Mouse (Mus musculus): ENCODE results near the gene Defb28. TPM values are rescaled to one million over a fixed set of nuclear protein-coding genes. Genes with fewer than 3 reads are reported as not detected.

Gene Defb28
- total RNA-seq, 1 experiment = not detected

DNA sequence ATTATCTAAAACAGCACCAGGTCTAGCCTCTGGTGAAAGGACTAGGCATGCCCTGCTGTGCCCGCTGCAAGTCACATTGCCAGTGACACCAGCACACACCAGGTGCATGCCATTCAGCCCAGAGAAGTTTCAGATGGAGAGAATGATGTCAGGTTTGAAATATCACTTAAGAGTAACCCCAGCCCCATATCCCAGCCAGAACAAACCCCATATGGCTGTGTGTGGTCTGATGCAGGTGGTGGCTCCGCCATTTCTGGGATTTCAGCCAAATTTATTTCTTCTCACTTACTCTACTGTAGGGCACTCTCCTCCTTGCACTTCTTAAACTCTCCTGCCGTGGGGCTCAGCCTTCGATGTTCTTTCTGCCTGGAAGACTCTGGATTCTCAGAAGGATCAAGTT, 2.0 kb upstream of the Defb28 start:
- no peak for DNase-seq (ENCODE audit: low read depth, low spot score)
- H3K4me3 ChIP-seq (ENCODE audit: insufficient read depth in 1 of 2, low read depth in 1 of 2, low read length in 2 of 2, poor library complexity in 1 of 2, severe bottlenecking in 1 of 2) = no peak overlapping the region
- H3K9me3 ChIP-seq (ENCODE audit: control insufficient read depth, insufficient read depth, low read depth, low read length) = no peaks in the 10 kb centered on the region
- in situ Hi-C loops (cut with MboI; ENCODE audit: low sequenced_read_pairs in 2 of 2, unreplicated experiment in 2 of 2) = no loop called here
- no peaks in the 10 kb centered on the region for H3K36me3 ChIP-seq (ENCODE audit: control insufficient read depth, insufficient read depth, low read length, poor library complexity, severe bottlenecking)
- no peaks in the 10 kb centered on the region for H3K4me1 ChIP-seq (ENCODE audit: control insufficient read depth in 2 of 2, insufficient read depth in 2 of 2, low read length in 2 of 2, poor library complexity in 1 of 2)
- no peak overlapping the region for H3K27ac ChIP-seq (ENCODE audit: insufficient read depth, low read depth, low read length, poor library complexity, severe bottlenecking)
- TF ChIP-seq ZC3H11A (IDR thresholded peaks at IDR 0.05; ENCODE audit: borderline replicate concordance, low read depth, low read length) = no peak
- no peak for TF ChIP-seq HCFC1 (IDR thresholded peaks at IDR 0.05; ENCODE audit: borderline replicate concordance, insufficient read depth, low read length)
- no peak for TF ChIP-seq ZNF384 (IDR thresholded peaks at IDR 0.05; ENCODE audit: low read depth, low read length)
- no peak overlapping the region for H3K9ac ChIP-seq (ENCODE audit: insufficient read depth, low read depth, low read length, poor library complexity, severe bottlenecking)

GRCm38 (mm10) chr2:152539944-152540710, 22.1 kb downstream of the Defb28 start, which contains the start of gene Defb29:
Gene Defb29, minus strand, starts transcription at chr2:152540098.
- no peaks in the 10 kb centered on the region for H3K4me1 ChIP-seq (ENCODE audit: control insufficient read depth in 2 of 2, insufficient read depth in 2 of 2, low read length in 2 of 2, poor library complexity in 1 of 2)
- no peak within 1 kb of the TSS for H3K9ac ChIP-seq (ENCODE audit: insufficient read depth, low read depth, low read length, poor library complexity, severe bottlenecking)
- no peak within 1 kb of the TSS for H3K27ac ChIP-seq (ENCODE audit: insufficient read depth, low read depth, low read length, poor library complexity, severe bottlenecking)
- TF ChIP-seq ZNF384 (IDR thresholded peaks at IDR 0.05; ENCODE audit: low read depth, low read length) = no peak
- no peaks in the 10 kb centered on the region for H3K9me3 ChIP-seq (ENCODE audit: control insufficient read depth, insufficient read depth, low read depth, low read length)
- H3K4me3 ChIP-seq (ENCODE audit: insufficient read depth in 1 of 2, low read depth in 1 of 2, low read length in 2 of 2, poor library complexity in 1 of 2, severe bottlenecking in 1 of 2) = no peak within 1 kb of the TSS
- H3K36me3 ChIP-seq (ENCODE audit: control insufficient read depth, insufficient read depth, low read length, poor library complexity, severe bottlenecking) = no peaks in the 10 kb centered on the region
- in situ Hi-C loops (cut with MboI; ENCODE audit: low sequenced_read_pairs in 2 of 2, unreplicated experiment in 2 of 2) = no loop called here
- DNase-seq (ENCODE audit: low read depth, low spot score) = peak; percentile 40

DNA sequence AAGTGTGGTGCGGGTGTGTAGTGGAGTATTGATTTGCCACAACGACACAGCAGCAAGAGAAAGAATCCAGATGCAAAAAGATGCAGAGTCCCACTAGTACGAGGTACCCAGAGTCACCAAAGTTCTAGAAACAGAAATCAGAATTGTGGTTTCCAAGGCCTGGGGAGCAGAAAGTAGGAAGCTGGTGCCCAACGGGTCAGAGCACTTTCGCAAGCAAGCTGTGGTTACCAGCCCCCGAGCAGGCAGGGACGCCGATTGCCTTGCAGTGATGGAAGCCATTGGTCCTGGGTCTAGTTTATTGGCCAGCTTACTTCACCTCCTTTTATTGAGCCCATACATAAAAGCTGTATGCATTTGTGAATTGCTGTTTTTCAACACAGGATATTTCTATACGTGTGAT, 23.9 kb downstream of the Defb28 start:
- no peak overlapping the region for H3K4me3 ChIP-seq (ENCODE audit: insufficient read depth in 1 of 2, low read depth in 1 of 2, low read length in 2 of 2, poor library complexity in 1 of 2, severe bottlenecking in 1 of 2)
- in situ Hi-C loops (cut with MboI; ENCODE audit: low sequenced_read_pairs in 2 of 2, unreplicated experiment in 2 of 2) = no loop called here
- H3K9me3 ChIP-seq (ENCODE audit: control insufficient read depth, insufficient read depth, low read depth, low read length) = no peaks in the 10 kb centered on the region
- H3K36me3 ChIP-seq (ENCODE audit: control insufficient read depth, insufficient read depth, low read length, poor library complexity, severe bottlenecking) = no peaks in the 10 kb centered on the region
- no peak for DNase-seq (ENCODE audit: low read depth, low spot score)
- TF ChIP-seq MAFK (IDR thresholded peaks at IDR 0.05; ENCODE audit: insufficient read depth, low read depth, low read length) (no peak), HCFC1 (IDR thresholded peaks at IDR 0.05; ENCODE audit: borderline replicate concordance, insufficient read depth, low read length) (no peak), CHD2 (IDR thresholded peaks at IDR 0.05; ENCODE audit: low read depth, low read length) (no peak), ZNF384 (IDR thresholded peaks at IDR 0.05; ENCODE audit: low read depth, low read length) (no peak), ZC3H11A (IDR thresholded peaks at IDR 0.05; ENCODE audit: borderline replicate concordance, low read depth, low read length) (no peak)
- H3K9ac ChIP-seq (ENCODE audit: insufficient read depth, low read depth, low read length, poor library complexity, severe bottlenecking) = no peak overlapping the region
- no peak overlapping the region for H3K27ac ChIP-seq (ENCODE audit: insufficient read depth, low read depth, low read length, poor library complexity, severe bottlenecking)
- no peaks in the 10 kb centered on the region for H3K4me1 ChIP-seq (ENCODE audit: control insufficient read depth in 2 of 2, insufficient read depth in 2 of 2, low read length in 2 of 2, poor library complexity in 1 of 2)

DNA sequence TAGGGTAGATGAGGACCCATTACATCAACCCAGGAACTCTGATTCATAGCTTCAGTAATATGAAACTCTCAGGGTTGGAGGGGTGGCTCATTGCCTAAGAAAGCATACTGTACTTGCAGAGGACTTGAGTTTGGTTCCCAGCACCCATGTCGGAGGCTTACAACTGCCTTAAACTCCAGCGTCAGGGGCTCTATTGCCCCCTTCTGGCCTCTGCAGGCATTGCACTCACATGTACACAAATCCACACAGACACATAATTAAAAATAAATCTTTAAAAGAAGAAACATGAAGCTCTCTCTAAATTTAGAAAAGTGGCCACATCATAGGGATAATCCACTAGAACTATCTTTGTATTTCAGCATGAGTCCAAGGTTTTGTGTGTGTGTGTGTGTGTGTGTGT, 24.8 kb downstream of the Defb28 start:
- Histone ChIP-seq H3K4me3 (ENCODE audit: insufficient read depth in 1 of 2, low read depth in 1 of 2, low read length in 2 of 2, poor library complexity in 1 of 2, severe bottlenecking in 1 of 2) (no peak overlapping the region), H3K27ac (ENCODE audit: insufficient read depth, low read depth, low read length, poor library complexity, severe bottlenecking) (no peak overlapping the region), H3K4me1 (ENCODE audit: control insufficient read depth in 2 of 2, insufficient read depth in 2 of 2, low read length in 2 of 2, poor library complexity in 1 of 2) (no peaks in the 10 kb centered on the region), H3K9ac (ENCODE audit: insufficient read depth, low read depth, low read length, poor library complexity, severe bottlenecking) (no peak overlapping the region), H3K9me3 (ENCODE audit: control insufficient read depth, insufficient read depth, low read depth, low read length) (no peaks in the 10 kb centered on the region), H3K36me3 (ENCODE audit: control insufficient read depth, insufficient read depth, low read length, poor library complexity, severe bottlenecking) (no peaks in the 10 kb centered on the region)
- DNase-seq (ENCODE audit: low read depth, low spot score) = no peak
- in situ Hi-C loops (cut with MboI; ENCODE audit: low sequenced_read_pairs in 2 of 2, unreplicated experiment in 2 of 2) = no loop called here
- TF ChIP-seq MAFK (IDR thresholded peaks at IDR 0.05; ENCODE audit: insufficient read depth, low read depth, low read length) (no peak), HCFC1 (IDR thresholded peaks at IDR 0.05; ENCODE audit: borderline replicate concordance, insufficient read depth, low read length) (no peak), ZNF384 (IDR thresholded peaks at IDR 0.05; ENCODE audit: low read depth, low read length) (no peak), CHD2 (IDR thresholded peaks at IDR 0.05; ENCODE audit: low read depth, low read length) (no peak), ZC3H11A (IDR thresholded peaks at IDR 0.05; ENCODE audit: borderline replicate concordance, low read depth, low read length) (no peak)

DNA sequence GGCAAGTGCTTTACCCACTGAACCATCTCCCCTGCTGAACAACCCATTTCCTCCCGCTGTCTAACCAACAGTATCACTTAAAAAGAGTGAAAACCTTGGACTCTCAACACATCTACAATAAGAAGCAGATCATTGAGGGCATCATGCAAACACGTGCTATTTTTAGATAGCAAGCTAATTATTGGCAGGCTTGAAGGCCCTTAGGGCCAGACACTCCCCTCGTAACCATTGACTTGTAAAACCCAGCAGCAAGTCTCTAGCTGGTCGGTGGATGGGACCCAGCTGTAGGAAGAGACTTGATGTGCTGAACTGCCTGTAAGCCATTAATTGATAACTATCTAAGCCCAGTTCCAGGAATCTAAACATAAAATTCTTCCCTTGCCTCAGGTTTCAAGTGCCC, 25.4 kb downstream of the Defb28 start:
- no peak overlapping the region for H3K9ac ChIP-seq (ENCODE audit: insufficient read depth, low read depth, low read length, poor library complexity, severe bottlenecking)
- no peaks in the 10 kb centered on the region for H3K9me3 ChIP-seq (ENCODE audit: control insufficient read depth, insufficient read depth, low read depth, low read length)
- in situ Hi-C loops (cut with MboI; ENCODE audit: low sequenced_read_pairs in 2 of 2, unreplicated experiment in 2 of 2) = no loop called here
- no peak for TF ChIP-seq ZNF384 (IDR thresholded peaks at IDR 0.05; ENCODE audit: low read depth, low read length)
- TF ChIP-seq MAFK (IDR thresholded peaks at IDR 0.05; ENCODE audit: insufficient read depth, low read depth, low read length) = no peak
- no peak for TF ChIP-seq HCFC1 (IDR thresholded peaks at IDR 0.05; ENCODE audit: borderline replicate concordance, insufficient read depth, low read length)
- no peak for TF ChIP-seq ZC3H11A (IDR thresholded peaks at IDR 0.05; ENCODE audit: borderline replicate concordance, low read depth, low read length)
- no peak for TF ChIP-seq CHD2 (IDR thresholded peaks at IDR 0.05; ENCODE audit: low read depth, low read length)
- H3K4me3 ChIP-seq (ENCODE audit: insufficient read depth in 1 of 2, low read depth in 1 of 2, low read length in 2 of 2, poor library complexity in 1 of 2, severe bottlenecking in 1 of 2) = no peak overlapping the region
- H3K4me1 ChIP-seq (ENCODE audit: control insufficient read depth in 2 of 2, insufficient read depth in 2 of 2, low read length in 2 of 2, poor library complexity in 1 of 2) = no peaks in the 10 kb centered on the region
- H3K36me3 ChIP-seq (ENCODE audit: control insufficient read depth, insufficient read depth, low read length, poor library complexity, severe bottlenecking) = no peaks in the 10 kb centered on the region
- DNase-seq (ENCODE audit: low read depth, low spot score) = no peak
- H3K27ac ChIP-seq (ENCODE audit: insufficient read depth, low read depth, low read length, poor library complexity, severe bottlenecking) = no peak overlapping the region

Data from ES-E14 (cell line).